Mouse (Mus musculus): ENCODE measurements around the gene Apol6. TPM values are rescaled to one million over a fixed set of nuclear protein-coding genes. Genes with fewer than 3 reads are reported as not detected.

Apol6 gene
- polyA plus RNA-seq, 1 experiment = 0.39 TPM

DNA sequence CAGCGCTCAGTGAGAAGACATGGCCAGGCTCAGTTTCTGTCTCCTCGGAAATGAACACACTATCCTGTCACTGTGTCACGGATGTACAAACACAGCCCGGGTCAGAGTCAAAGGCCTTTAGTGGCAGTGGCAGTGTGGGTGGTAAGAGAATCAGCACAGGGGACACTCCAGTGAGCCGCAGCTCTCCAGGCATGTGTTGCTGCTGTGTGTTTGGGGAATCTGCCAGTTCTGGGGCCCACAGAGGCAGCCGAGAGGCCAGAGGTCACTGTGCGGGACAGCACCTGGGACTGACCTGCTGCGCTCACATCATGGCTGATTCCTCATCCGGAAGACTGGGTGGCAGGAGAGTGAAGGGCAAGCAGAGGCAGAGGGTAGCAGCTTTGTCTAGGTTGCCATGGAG is 33.4 kb downstream of the Apol6 start:
- Histone ChIP-seq H3K4me3 (ENCODE audit: low read depth, low read length) (no peak overlapping the region), H3K4me1 (ENCODE audit: control insufficient read depth, insufficient read depth, insufficient read length, low read length) (peaks cover 2% of the 10 kb centered on the region; the same call in 1 of the 2 replicates), H3K27ac (ENCODE audit: insufficient read depth, low read depth, low read length) (no peak overlapping the region), H3K27me3 (ENCODE audit: control insufficient read depth, insufficient read depth, low read length) (no peaks in the 10 kb centered on the region), H3K36me3 (ENCODE audit: control insufficient read depth, insufficient read depth, low read length) (peaks cover 11% of the 10 kb centered on the region; the same call in 1 of the 2 replicates)
- 92% methylated on average over 9 of the region's 9 CpGs for WGBS
- no peak for TF ChIP-seq CTCF (IDR thresholded peaks at IDR 0.05; ENCODE audit: extremely low read depth, insufficient read length, insufficient replicate concordance, low read depth, low read length)
- no peak for TF ChIP-seq POLR2A (IDR thresholded peaks at IDR 0.05; ENCODE audit: low read depth, low read length)

DNA sequence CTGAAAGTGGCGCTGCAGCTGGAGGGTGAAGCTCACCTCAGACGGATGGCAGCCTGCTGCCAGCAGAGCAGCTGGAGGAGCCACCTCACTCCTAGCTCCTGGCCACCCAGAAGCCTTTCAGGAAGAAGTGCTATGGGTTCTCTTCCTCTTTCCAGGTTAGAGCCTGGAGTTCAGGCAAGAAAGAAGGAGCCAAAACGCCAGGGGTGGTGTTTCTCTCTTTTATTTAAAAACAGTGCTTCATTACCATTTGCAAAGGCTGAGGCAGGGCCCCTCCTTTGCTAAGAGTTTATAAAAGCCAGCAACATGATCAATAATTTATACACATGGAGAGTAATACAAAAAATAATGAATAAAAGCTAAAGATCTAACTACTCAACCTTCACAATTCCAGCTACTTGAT is 34.3 kb downstream of the Apol6 start:
- Histone ChIP-seq H3K27me3 (ENCODE audit: control insufficient read depth, insufficient read depth, low read length) (no peaks in the 10 kb centered on the region), H3K27ac (ENCODE audit: insufficient read depth, low read depth, low read length) (no peak overlapping the region), H3K36me3 (ENCODE audit: control insufficient read depth, insufficient read depth, low read length) (peaks cover 11% of the 10 kb centered on the region), H3K4me3 (ENCODE audit: low read depth, low read length) (no peak overlapping the region), H3K4me1 (ENCODE audit: control insufficient read depth, insufficient read depth, insufficient read length, low read length) (no peaks in the 10 kb centered on the region; the same call in 1 of the 2 replicates)
- TF ChIP-seq POLR2A (IDR thresholded peaks at IDR 0.05; ENCODE audit: low read depth, low read length) = no peak
- no peak for TF ChIP-seq CTCF (IDR thresholded peaks at IDR 0.05; ENCODE audit: extremely low read depth, insufficient read length, insufficient replicate concordance, low read depth, low read length)
- 76% methylated on average over 3 of the region's 3 CpGs for WGBS

DNA sequence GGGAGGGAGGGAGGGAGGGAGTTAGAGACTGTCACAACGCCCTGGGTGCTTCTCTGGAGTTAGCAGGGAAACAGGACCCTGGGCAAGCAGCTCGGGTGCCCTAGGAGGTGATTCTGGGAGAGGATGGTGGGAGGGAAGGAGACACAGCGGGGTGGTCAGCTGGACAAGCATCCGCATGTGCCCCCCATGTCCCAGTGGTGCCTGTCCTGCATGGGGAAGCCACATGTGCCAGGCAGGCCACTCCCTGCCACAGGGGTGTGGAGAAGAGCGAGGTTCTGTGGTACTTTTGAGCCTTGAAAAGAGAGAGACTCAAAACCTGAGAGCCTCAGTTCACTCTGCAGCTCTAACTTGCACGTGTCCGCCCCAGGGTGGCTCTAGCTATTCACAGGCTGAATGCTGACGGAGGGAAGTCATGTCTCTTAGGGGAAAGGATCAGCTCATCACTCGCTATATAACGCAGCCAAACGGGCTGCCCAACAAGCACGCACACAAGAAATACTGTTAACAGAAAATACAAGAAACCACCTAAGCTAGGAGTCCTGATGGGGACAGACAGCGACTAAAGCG is 34.8 kb downstream of the Apol6 start:
- H3K27ac ChIP-seq (ENCODE audit: insufficient read depth, low read depth, low read length) = no peak overlapping the region
- 91% methylated on average over 14 of the region's 14 CpGs for WGBS
- TF ChIP-seq CTCF (IDR thresholded peaks at IDR 0.05; ENCODE audit: extremely low read depth, insufficient read length, insufficient replicate concordance, low read depth, low read length) (no peak), POLR2A (IDR thresholded peaks at IDR 0.05; ENCODE audit: low read depth, low read length) (no peak)
- H3K4me3 ChIP-seq (ENCODE audit: low read depth, low read length) = no peak overlapping the region
- H3K36me3 ChIP-seq (ENCODE audit: control insufficient read depth, insufficient read depth, low read length) = peaks cover 13% of the 10 kb centered on the region
- H3K27me3 ChIP-seq (ENCODE audit: control insufficient read depth, insufficient read depth, low read length) = no peaks in the 10 kb centered on the region
- no peaks in the 10 kb centered on the region; the same call in 1 of the 2 replicates for H3K4me1 ChIP-seq (ENCODE audit: control insufficient read depth, insufficient read depth, insufficient read length, low read length)

DNA sequence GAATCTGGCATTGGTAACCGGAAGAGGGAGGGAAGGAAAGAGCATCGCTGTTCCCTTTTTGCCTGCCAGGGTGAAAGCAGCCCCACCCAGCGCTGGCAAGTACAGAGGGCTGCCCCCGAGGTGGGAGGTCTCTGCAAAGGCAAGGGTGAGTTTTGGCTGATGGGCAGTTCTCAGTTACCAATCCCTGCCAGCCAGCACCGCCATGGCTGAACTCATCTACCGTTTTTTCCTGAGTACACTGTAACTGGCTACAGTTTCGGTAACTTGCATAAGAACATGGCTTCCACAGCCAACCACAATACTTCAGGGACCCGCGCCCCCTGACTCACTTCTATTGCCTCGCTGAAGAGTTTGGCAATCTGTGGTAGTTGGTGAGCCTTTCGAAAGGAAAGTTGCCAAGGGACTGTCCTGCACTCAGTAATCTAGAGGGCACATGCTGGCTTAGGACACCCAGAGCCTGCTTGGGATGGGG is 35.4 kb downstream of the Apol6 start:
- Histone ChIP-seq H3K4me1 (ENCODE audit: control insufficient read depth, insufficient read depth, insufficient read length, low read length) (no peaks in the 10 kb centered on the region; the same call in 1 of the 2 replicates), H3K27me3 (ENCODE audit: control insufficient read depth, insufficient read depth, low read length) (no peaks in the 10 kb centered on the region), H3K27ac (ENCODE audit: insufficient read depth, low read depth, low read length) (no peak overlapping the region), H3K4me3 (ENCODE audit: low read depth, low read length) (no peak overlapping the region), H3K36me3 (ENCODE audit: control insufficient read depth, insufficient read depth, low read length) (peaks cover 14% of the 10 kb centered on the region)
- no peak for TF ChIP-seq POLR2A (IDR thresholded peaks at IDR 0.05; ENCODE audit: low read depth, low read length)
- TF ChIP-seq CTCF (IDR thresholded peaks at IDR 0.05; ENCODE audit: extremely low read depth, insufficient read length, insufficient replicate concordance, low read depth, low read length) = no peak
- WGBS = 86% methylated on average over 11 of the region's 11 CpGs

DNA sequence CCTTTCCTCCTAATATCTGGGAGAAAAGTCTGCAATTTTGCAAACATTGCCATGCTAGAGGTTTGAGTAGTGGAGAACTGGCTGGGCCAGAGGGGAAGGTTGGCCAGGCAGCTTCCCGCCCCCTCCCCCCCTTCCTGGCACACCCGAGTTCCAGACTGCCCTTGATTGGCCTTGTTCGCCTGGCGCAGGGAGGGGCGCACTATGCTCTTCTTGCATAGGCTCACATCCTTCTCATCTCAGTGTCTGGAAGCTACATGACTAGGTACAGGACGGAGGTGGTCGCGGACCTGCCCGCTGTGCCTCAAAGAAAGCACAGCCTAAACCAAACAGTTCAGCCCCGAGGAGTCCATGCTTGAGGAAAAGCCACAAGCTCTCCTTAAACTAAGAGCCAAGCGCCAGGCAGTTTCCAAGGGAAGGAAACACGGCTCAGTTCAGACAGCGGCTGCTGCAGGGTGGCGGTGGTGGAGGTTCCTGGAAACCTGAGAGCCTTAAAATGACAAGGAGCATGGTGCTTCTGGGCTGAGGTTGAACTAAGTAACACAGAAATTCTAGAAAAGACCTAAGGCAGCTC is 36.2 kb downstream of the Apol6 start:
- no peak for TF ChIP-seq POLR2A (IDR thresholded peaks at IDR 0.05; ENCODE audit: low read depth, low read length)
- no peak for TF ChIP-seq CTCF (IDR thresholded peaks at IDR 0.05; ENCODE audit: extremely low read depth, insufficient read length, insufficient replicate concordance, low read depth, low read length)
- H3K4me3 ChIP-seq (ENCODE audit: low read depth, low read length) = no peak overlapping the region
- no peak overlapping the region for H3K27ac ChIP-seq (ENCODE audit: insufficient read depth, low read depth, low read length)
- H3K36me3 ChIP-seq (ENCODE audit: control insufficient read depth, insufficient read depth, low read length) = peaks cover 16% of the 10 kb centered on the region
- H3K27me3 ChIP-seq (ENCODE audit: control insufficient read depth, insufficient read depth, low read length) = no peaks in the 10 kb centered on the region
- H3K4me1 ChIP-seq (ENCODE audit: control insufficient read depth, insufficient read depth, insufficient read length, low read length) = no peaks in the 10 kb centered on the region; the same call in 1 of the 2 replicates
- 82% methylated on average over 14 of the region's 14 CpGs for WGBS

DNA sequence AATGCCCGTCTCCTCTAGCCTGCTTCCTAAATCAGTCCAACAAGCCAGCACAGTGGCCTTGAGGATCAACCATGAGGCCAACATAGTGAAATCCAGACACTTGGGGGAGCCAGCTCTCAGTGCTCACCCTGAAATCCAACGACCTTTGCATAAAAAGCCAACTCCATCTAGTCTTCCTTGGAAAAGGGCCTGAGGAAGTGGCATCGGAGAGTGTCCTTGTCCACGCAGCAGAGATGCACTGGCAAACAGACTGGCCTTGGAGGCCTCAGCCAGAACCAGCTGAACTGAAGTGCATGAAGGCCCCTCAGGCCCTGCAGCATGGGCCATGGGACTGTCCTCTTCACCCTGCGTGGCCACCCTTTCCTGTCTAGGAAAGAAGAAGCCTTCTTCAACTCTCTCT is 36.9 kb downstream of the Apol6 start:
- TF ChIP-seq CTCF (IDR thresholded peaks at IDR 0.05; ENCODE audit: extremely low read depth, insufficient read length, insufficient replicate concordance, low read depth, low read length) = no peak
- TF ChIP-seq POLR2A (IDR thresholded peaks at IDR 0.05; ENCODE audit: low read depth, low read length) = no peak
- 77% methylated on average over 5 of the region's 5 CpGs for WGBS
- Histone ChIP-seq H3K27ac (ENCODE audit: insufficient read depth, low read depth, low read length) (no peak overlapping the region), H3K4me1 (ENCODE audit: control insufficient read depth, insufficient read depth, insufficient read length, low read length) (no peaks in the 10 kb centered on the region; the same call in 1 of the 2 replicates), H3K4me3 (ENCODE audit: low read depth, low read length) (no peak overlapping the region), H3K36me3 (ENCODE audit: control insufficient read depth, insufficient read depth, low read length) (peaks cover 19% of the 10 kb centered on the region), H3K27me3 (ENCODE audit: control insufficient read depth, insufficient read depth, low read length) (no peaks in the 10 kb centered on the region)

DNA sequence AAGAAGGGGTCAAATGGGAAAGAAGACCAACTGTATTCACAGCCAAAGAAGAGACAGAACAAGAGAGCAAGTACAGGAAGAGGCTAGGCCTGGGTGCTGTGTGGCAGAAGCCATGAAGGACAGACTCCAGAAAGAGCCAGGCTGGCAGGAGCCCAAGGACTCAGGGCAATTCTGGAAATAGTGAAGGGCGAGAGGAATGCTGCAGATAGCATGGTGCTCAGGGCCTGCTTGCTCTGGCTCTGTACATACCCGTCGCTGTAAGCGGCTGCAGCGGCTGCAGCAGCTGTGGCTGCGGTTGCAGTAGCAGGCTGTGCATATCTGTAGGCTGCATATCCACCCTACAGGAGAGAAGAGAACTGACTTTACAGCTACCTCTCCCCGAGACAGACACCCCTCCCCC is 41.3 kb downstream of the Apol6 start:
- Histone ChIP-seq H3K27ac (ENCODE audit: insufficient read depth, low read depth, low read length) (no peak overlapping the region), H3K36me3 (ENCODE audit: control insufficient read depth, insufficient read depth, low read length) (peaks cover 12% of the 10 kb centered on the region), H3K4me3 (ENCODE audit: low read depth, low read length) (no peak overlapping the region), H3K27me3 (ENCODE audit: control insufficient read depth, insufficient read depth, low read length) (no peaks in the 10 kb centered on the region), H3K4me1 (ENCODE audit: control insufficient read depth, insufficient read depth, insufficient read length, low read length) (no peaks in the 10 kb centered on the region)
- WGBS = 88% methylated on average over 7 of the region's 7 CpGs
- no peak for TF ChIP-seq POLR2A (IDR thresholded peaks at IDR 0.05; ENCODE audit: low read depth, low read length)
- TF ChIP-seq CTCF (IDR thresholded peaks at IDR 0.05; ENCODE audit: extremely low read depth, insufficient read length, insufficient replicate concordance, low read depth, low read length) = no peak

All from small intestine, adult 2 months (tissue).